Mouse (Mus musculus) midbrain, embryonic 14.5 days (tissue): Measurements from ENCODE around the gene Prkca. TPM values are rescaled to one million over a fixed set of nuclear protein-coding genes. Genes with fewer than 3 reads are reported as not detected.

ENCODE experiments used
- ATAC-seq: fragments of 200-750 bp; cut with Nextera tagmentation; 2 replicates; pipeline ENCODE4 v1.8.0; 2017; ENCODE audit warnings: moderate number of reproducible peaks, moderate library complexity; ENCODE audit not compliant: low FRiP score, low TSS enrichment
- DNase-seq: peaks from one replicate; pipeline ENCODE4 v3.0.0-alpha.2; 2015
- H3K27ac ChIP-seq: fragments of 300-500 bp; sonication (generic); replicated peaks from 2 replicates; pipeline ENCODE4 v1.5.1; 2014; ENCODE audit warnings: mild to moderate bottlenecking, low read depth, low read length, moderate library complexity
- H3K27me3 ChIP-seq: fragments of 300-500 bp; sonication (generic); 2 replicates; pipeline ENCODE4 v1.6.1; 2014; ENCODE audit warnings: low read length, control low read depth, mixed read lengths; ENCODE audit not compliant: control insufficient read depth, insufficient read depth
- H3K36me3 ChIP-seq: fragments of 300-500 bp; sonication (generic); 2 replicates; pipeline ENCODE4 v1.6.1; 2014; ENCODE audit warnings: low read length, control low read depth; ENCODE audit not compliant: control insufficient read depth, insufficient read depth
- H3K4me1 ChIP-seq: fragments of 300-500 bp; sonication (generic); 2 replicates; pipeline ENCODE4 v1.6.1; 2014; ENCODE audit warnings: mild to moderate bottlenecking, antibody characterized with exemption, low read length, control low read depth; ENCODE audit not compliant: control insufficient read depth, insufficient read depth
- H3K4me2 ChIP-seq: fragments of 300-500 bp; sonication (generic); 2 replicates; pipeline ENCODE4 v1.6.1; 2014; ENCODE audit warnings: mild to moderate bottlenecking, low read length, moderate library complexity
- H3K4me3 ChIP-seq: fragments of 300-500 bp; sonication (generic); replicated peaks from 2 replicates; pipeline ENCODE4 v1.5.1; 2014; ENCODE audit warnings: low read depth, low read length
- H3K9ac ChIP-seq: fragments of 300-500 bp; sonication (generic); replicated peaks from 2 replicates; pipeline ENCODE4 v1.6.1; 2014; ENCODE audit warnings: mild to moderate bottlenecking, low read length, moderate library complexity
- H3K9me3 ChIP-seq: fragments of 300-500 bp; sonication (generic); 2 replicates; pipeline ENCODE4 v1.6.1; 2016; ENCODE audit warnings: low read length, control low read depth, mixed read lengths; ENCODE audit not compliant: control insufficient read depth
- WGBS: fragments of 180-500 bp; shearing (Covaris S2); extraction: QIAGEN DNeasy Blood & Tissue Kit; methylation state at CpG from one replicate; pipeline ENCODE4 v1.1.7; 2014; 5-methylcytosine and 5-hydroxymethylcytosine counted together
- polyA plus RNA-seq: library from polyadenylated mRNA; unstranded; fragments of >200 nt; fragmentation: Nextera tagmentation; extraction: Ambion mirVana; gene quantifications from 2 replicates; pipeline ENCODE4 v1.2.1, GENCODE M21; 2014

Gene Prkca
- polyA plus RNA-seq, 1 experiment from 2014 or later, result 7.6 TPM

GRCm38 (mm10) chr11:108223613-108224232 is 120.0 kb downstream of the Prkca start:
- peak overlapping the region; percentile 21; the same call in 1 of the 2 replicates for H3K27ac ChIP-seq
- DNase-seq, result no peak
- no peaks in the 10 kb centered on the region for H3K36me3 ChIP-seq
- no peak overlapping the region for H3K9ac ChIP-seq
- H3K9me3 ChIP-seq, result no peaks in the 10 kb centered on the region
- H3K4me2 ChIP-seq, result no peak overlapping the region
- no peak overlapping the region for H3K4me3 ChIP-seq
- H3K4me1 ChIP-seq, result peaks cover 20% of the 10 kb centered on the region
- H3K27me3 ChIP-seq, result no peaks in the 10 kb centered on the region
- WGBS, result 28% methylated on average over 13 of the region's 13 CpGs
- no peak for ATAC-seq

- H3K9ac ChIP-seq, result no peak overlapping the region
- no peaks in the 10 kb centered on the region for H3K9me3 ChIP-seq
- no peaks in the 10 kb centered on the region for H3K36me3 ChIP-seq
- no peaks in the 10 kb centered on the region for H3K27me3 ChIP-seq
- H3K4me1 ChIP-seq, result peaks cover 20% of the 10 kb centered on the region
- peak overlapping the region; percentile 21; the same call in 1 of the 2 replicates for H3K27ac ChIP-seq
- DNase-seq (no peak), ATAC-seq (no peak)
- no peak overlapping the region for H3K4me2 ChIP-seq
- WGBS, result 77% methylated on average over 6 of the region's 6 CpGs
- H3K4me3 ChIP-seq, result no peak overlapping the region
Observed at GRCm38 (mm10) chr11:108223154-108223553, 120.6 kb downstream of the Prkca start.

DNA sequence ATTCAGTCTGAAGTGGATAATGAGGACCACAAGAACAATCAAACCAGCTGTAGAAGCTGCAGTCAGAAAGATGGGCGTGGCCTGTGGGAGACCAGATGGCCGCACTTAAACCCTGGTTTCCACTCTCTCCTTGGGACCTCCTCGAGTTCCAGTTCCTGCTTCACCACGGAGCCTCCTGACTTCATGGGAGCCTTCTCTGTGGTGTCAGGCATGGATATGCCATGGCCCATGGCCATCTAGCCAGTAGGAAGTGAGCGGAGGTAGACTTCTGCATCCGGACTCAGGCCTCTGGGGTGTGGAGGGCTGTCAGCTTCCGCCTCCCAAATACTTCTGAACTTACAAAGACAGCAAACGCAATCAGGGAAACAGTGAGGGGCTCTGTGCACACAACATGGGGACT is 121.1 kb downstream of the Prkca start:
- WGBS, result 89% methylated on average over 8 of the region's 8 CpGs
- Histone ChIP-seq H3K9ac (no peak overlapping the region), H3K4me3 (no peak overlapping the region), H3K4me1 (peaks cover 20% of the 10 kb centered on the region), H3K9me3 (no peaks in the 10 kb centered on the region), H3K27ac (no peak overlapping the region), H3K4me2 (no peak overlapping the region), H3K36me3 (no peaks in the 10 kb centered on the region), H3K27me3 (no peaks in the 10 kb centered on the region)
- DNase-seq (no peak), ATAC-seq (no peak)

DNA sequence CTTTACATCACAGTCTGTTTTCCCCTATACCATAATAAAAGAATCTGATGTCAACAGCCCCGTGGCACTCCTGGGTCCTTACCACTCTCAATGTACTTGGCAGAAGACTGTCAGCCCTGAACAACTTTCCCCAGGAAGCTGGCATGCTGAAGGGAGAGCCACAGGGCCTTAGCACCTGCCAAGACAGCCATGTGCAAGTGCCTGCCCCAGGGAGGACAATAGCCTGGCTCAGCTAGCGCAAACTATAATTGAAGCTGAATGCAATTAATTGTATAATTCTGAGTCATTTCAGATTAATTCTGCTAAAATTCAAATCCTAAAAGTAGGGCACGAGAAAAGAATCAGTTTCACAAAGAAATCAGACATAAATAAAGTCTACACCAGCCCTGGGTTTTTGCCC is 121.7 kb downstream of the Prkca start:
- no peak for ATAC-seq
- WGBS, result 82% methylated on average over 3 of the region's 3 CpGs
- no peak for DNase-seq
- Histone ChIP-seq H3K27ac (no peak overlapping the region), H3K4me3 (no peak overlapping the region), H3K27me3 (no peaks in the 10 kb centered on the region), H3K9me3 (no peaks in the 10 kb centered on the region), H3K9ac (no peak overlapping the region), H3K4me2 (no peak overlapping the region), H3K4me1 (peaks cover 17% of the 10 kb centered on the region), H3K36me3 (no peaks in the 10 kb centered on the region)

DNA sequence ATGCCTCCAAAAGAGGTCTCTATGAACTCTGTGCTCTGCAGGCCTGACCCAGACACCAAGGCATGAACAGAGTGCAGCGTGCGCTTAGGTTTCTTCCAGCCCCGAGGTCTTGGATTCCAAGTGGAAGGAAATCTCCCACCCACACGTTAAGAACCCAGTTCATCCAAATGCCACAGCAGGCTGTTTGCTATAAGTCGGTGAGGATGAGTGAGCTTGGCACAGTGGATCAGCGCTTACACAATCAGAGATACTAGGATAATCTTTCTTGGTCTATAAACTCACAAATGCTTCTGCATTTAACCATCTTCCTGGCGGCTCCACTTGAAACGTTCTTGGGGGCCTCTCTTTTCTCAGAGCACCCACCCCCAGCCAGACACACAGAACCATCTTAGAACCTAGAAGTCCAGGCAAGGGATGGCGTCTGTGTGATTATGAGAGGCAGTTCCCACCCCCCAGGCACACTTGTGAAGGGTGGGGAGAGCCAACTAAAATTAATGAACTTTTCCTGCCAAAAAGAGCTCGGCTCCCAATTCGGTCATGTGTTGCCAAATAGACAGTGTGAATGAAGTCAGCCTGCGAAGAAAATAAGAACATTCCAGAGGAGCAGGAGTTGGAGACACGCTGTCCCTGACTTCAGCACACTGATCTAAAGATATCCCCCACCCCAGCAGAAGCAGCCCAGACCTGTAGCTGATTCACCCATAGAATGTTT is 122.4 kb downstream of the Prkca start:
- Histone ChIP-seq H3K4me1 (peaks cover 16% of the 10 kb centered on the region), H3K4me2 (no peak overlapping the region), H3K36me3 (no peaks in the 10 kb centered on the region), H3K4me3 (no peak overlapping the region), H3K27ac (no peak overlapping the region), H3K9ac (no peak overlapping the region), H3K9me3 (no peaks in the 10 kb centered on the region), H3K27me3 (no peaks in the 10 kb centered on the region)
- ATAC-seq, result no peak
- DNase-seq, result no peak
- WGBS, result 88% methylated on average over 13 of the region's 13 CpGs

DNA sequence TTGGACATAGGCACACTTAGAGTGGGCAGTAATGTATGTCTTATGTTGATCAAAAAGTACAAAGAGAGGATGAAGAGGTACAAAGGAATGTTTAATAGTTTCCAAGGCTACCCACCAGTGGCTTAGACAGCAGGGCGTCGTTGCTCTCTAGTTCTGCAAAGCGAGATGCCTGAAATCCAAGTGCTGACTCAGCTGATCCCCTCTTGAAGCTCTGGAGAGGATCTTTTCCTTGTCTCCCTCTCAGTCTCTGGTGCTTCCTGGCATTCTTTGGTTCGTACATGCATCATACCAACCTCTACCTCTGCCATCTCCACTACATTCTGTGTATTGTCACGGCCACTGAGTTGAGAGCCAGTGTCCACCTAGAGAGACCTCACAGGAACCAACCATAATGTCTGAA is 123.1 kb downstream of the Prkca start:
- ATAC-seq (no peak), DNase-seq (no peak)
- H3K4me1 ChIP-seq, result peaks cover 22% of the 10 kb centered on the region
- no peak overlapping the region for H3K4me2 ChIP-seq
- no peak overlapping the region for H3K9ac ChIP-seq
- no peak overlapping the region for H3K27ac ChIP-seq
- 78% methylated on average over 5 of the region's 5 CpGs for WGBS
- no peaks in the 10 kb centered on the region for H3K27me3 ChIP-seq
- H3K36me3 ChIP-seq, result no peaks in the 10 kb centered on the region
- no peaks in the 10 kb centered on the region for H3K9me3 ChIP-seq
- H3K4me3 ChIP-seq, result no peak overlapping the region

- Histone ChIP-seq H3K27ac (no peak overlapping the region), H3K4me2 (no peak overlapping the region), H3K9me3 (no peaks in the 10 kb centered on the region), H3K27me3 (no peaks in the 10 kb centered on the region), H3K36me3 (no peaks in the 10 kb centered on the region), H3K4me1 (peaks cover 8% of the 10 kb centered on the region; the same call in 1 of the 2 replicates), H3K4me3 (no peak overlapping the region), H3K9ac (no peak overlapping the region)
- ATAC-seq (no peak), DNase-seq (peak; percentile 53)
- 59% methylated on average over 8 of the region's 8 CpGs for WGBS
Observed at GRCm38 (mm10) chr11:108217043-108217442, 126.7 kb downstream of the Prkca start.

- Histone ChIP-seq H3K36me3 (no peaks in the 10 kb centered on the region), H3K9me3 (no peaks in the 10 kb centered on the region), H3K27ac (no peak overlapping the region), H3K9ac (no peak overlapping the region), H3K4me2 (no peak overlapping the region), H3K4me1 (peaks cover 8% of the 10 kb centered on the region; the same call in 1 of the 2 replicates), H3K27me3 (no peaks in the 10 kb centered on the region), H3K4me3 (no peak overlapping the region)
- ATAC-seq (no peak), DNase-seq (no peak)
- 62% methylated on average over 7 of the region's 7 CpGs for WGBS
Observed at GRCm38 (mm10) chr11:108216064-108216463, 127.7 kb downstream of the Prkca start.

DNA sequence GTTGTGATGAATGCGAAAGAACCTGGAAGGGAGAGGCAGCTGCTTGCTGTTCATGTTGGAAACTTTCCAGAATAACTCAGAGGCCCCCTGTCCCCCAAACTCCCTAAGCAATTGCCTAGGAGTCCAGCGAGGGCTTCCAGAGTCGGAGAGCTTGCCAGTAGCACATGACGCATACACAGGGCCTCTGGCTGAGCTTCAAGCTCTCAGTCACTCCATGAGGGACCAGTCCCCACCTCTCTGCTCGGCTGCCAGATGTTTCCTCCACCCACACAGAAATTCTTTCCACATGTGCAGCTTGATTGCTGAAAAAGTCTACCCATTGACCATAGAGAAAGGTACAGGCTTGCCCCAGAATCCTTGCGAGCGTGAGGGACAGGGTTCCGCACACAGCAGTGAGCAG is 128.3 kb downstream of the Prkca start:
- H3K9ac ChIP-seq, result no peak overlapping the region
- no peak overlapping the region for H3K4me2 ChIP-seq
- H3K36me3 ChIP-seq, result no peaks in the 10 kb centered on the region
- H3K27me3 ChIP-seq, result no peaks in the 10 kb centered on the region
- WGBS, result 64% methylated on average over 8 of the region's 8 CpGs
- no peak overlapping the region for H3K27ac ChIP-seq
- no peaks in the 10 kb centered on the region for H3K9me3 ChIP-seq
- ATAC-seq (no peak), DNase-seq (peak; percentile 46)
- no peak overlapping the region for H3K4me3 ChIP-seq
- H3K4me1 ChIP-seq, result peaks cover 8% of the 10 kb centered on the region; the same call in 1 of the 2 replicates
